Mouse (Mus musculus) heart, adult 9 months (tissue): ENCODE measurements around the gene Rpl3.

ENCODE experiments used
- DNase-seq, 2 experiments: peaks; one replicate each; pipeline ENCODE4 v3.0.0; 2022; ENCODE audit warnings: low spot score in 2 of 2

Gene Rpl3

GRCm38 (mm10) chr15:80034913-80035312 lies 56.8 kb downstream of the Rpl3 start:
- DNase-seq = no peak

GRCm38 (mm10) chr15:80034366-80034765 lies 57.3 kb downstream of the Rpl3 start:
- no peak for DNase-seq

GRCm38 (mm10) chr15:80031133-80031532 lies 60.5 kb downstream of the Rpl3 start:
- no peak for DNase-seq

GRCm38 (mm10) chr15:80030399-80030798 lies 61.3 kb downstream of the Rpl3 start:
- no peak for DNase-seq

- no peak for DNase-seq
Measured at GRCm38 (mm10) chr15:80028862-80029261, 62.8 kb downstream of the Rpl3 start.
